Mouse (Mus musculus) erythroblast, embryonic 14.5 days (primary cell): ENCODE data around the gene Methig1.

Experiments used
- GATA1 ChIP-seq: IDR thresholded peaks from 2 replicates; pipeline ENCODE4 v1.6.1; 2012; ENCODE audit warnings: low read length, inconsistent platforms, mixed read lengths
- TAL1 ChIP-seq: IDR thresholded peaks from 3 replicates; pipeline ENCODE4 v1.6.1; 2012; ENCODE audit warnings: low read length, inconsistent platforms, mixed read lengths

- peak; percentile 89 for TF ChIP-seq GATA1
- peak; percentile 86 for TF ChIP-seq TAL1
These were observed 67.2 kb downstream of the Methig1 start for GRCm38 (mm10) chr15:100419901-100420745.
